Mouse (Mus musculus): ENCODE results near the gene Cfap44. TPM values are rescaled to one million over a fixed set of nuclear protein-coding genes. Genes with fewer than 3 reads are reported as not detected.

The Cfap44 gene
- total RNA-seq, 4 experiments from 2014 or later, result not detected

GRCm38 (mm10) chr16:44530829-44531228 lies 136.2 kb downstream of the Cfap44 start:
- no peak for DNase-seq (ENCODE audit: low spot score)

DNA sequence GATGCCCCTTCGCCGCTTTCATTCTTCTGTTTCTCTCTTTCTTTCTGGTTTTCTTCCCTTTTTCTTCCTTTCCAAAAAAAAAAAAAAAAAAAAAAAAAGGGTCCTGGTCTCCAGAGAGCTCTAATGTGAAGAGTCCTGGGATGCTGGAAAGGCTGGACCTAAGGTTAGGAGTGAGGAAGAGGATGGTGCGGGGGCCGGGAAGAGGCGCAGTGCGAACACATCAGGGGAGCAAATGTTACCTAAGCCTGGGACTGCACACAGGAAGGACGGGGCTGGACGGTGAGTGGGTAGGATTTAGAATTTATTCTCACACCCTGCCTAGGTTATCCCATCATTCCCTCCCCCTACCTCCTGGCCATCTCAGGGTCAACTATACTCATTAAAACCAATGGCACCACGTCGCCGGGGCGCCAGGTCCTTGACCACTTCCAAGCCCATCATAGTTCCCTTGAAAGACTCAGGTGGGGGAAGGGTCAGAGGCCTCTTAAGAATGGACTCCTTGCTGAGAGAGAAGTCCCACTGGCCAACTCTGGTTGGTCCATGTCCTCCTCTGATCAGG lies 136.7 kb downstream of the Cfap44 start:
- DNase-seq (ENCODE audit: low spot score), result no peak

Other genes with a start within 250 kb of the Cfap44 start
- 10 to 100 TPM; 15.6 to 22.2 (median 17.3) TPM for gene Usf3, start 221.6 kb upstream of the Cfap44 start, total RNA-seq (2022)
- under 1 TPM; 0.37 to 0.49 (median 0.41) TPM for gene Sidt1, start 61.6 kb upstream of the Cfap44 start, total RNA-seq (2022)
- 10 to 100 TPM in 1 of 4 experiments, 1 to 10 TPM in 3; 6.5 to 10.2 (median 9.0) TPM for gene Spice1, start 47.7 kb upstream of the Cfap44 start, total RNA-seq (2022)
- gene Boc, start 164.1 kb downstream of the Cfap44 start, total RNA-seq (2022), result 1 to 10 TPM; 3.5 to 4.0 (median 3.8) TPM